Mouse (Mus musculus): ENCODE measurements around the gene Slc47a2.

The Slc47a2 gene

GRCm38 (mm10) chr11:61354346-61354745, 11.7 kb upstream of the Slc47a2 start:
- Histone ChIP-seq H3K36me3 (ENCODE audit: insufficient read depth, low read length) (peaks cover 35% of the 10 kb centered on the region), H3K9me3 (ENCODE audit: low read length) (no peaks in the 10 kb centered on the region), H3K4me3 (replicated peaks; ENCODE audit: low read length) (no peak overlapping the region), H3K27me3 (ENCODE audit: insufficient read depth, low read length) (no peaks in the 10 kb centered on the region; the same call in 1 of the 2 replicates), H3K4me1 (replicated peaks; ENCODE audit: low read depth, low read length) (peaks cover 19% of the 10 kb centered on the region)
- TF ChIP-seq POU5F1 (IDR thresholded peaks at IDR 0.05; ENCODE audit: borderline replicate concordance, low read length) (no peak), NANOG (IDR thresholded peaks at IDR 0.05; ENCODE audit: borderline replicate concordance, low read length) (no peak), CTCF (conservative IDR thresholded peaks at IDR 0.05; ENCODE audit: low read length) (no peak)

DNA sequence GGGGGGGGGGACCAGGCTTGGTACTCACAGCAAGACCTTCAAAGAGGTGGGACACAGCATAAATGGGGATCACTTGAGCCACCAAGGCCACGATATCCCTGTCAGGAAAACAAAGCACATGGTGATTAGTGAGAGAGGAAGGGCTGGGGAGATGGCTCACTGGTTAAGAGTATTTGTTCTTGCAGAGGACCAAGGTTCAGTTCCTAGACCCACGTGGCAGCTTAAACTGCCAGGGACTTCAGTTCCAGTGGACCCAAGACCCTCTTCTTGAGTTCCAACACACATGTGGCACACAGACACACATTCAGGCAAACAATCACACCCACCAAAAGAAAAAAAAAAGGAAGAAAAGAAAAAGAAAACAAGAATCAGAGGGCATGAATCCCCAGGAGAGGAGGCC, 10.4 kb upstream of the Slc47a2 start:
- Histone ChIP-seq H3K36me3 (ENCODE audit: insufficient read depth, low read length) (peaks cover 29% of the 10 kb centered on the region), H3K4me3 (replicated peaks; ENCODE audit: low read length) (no peak overlapping the region)

GRCm38 (mm10) chr11:61352138-61352651, 9.5 kb upstream of the Slc47a2 start:
- H3K4me3 ChIP-seq (replicated peaks; ENCODE audit: low read length) = no peak overlapping the region
- peaks cover 27% of the 10 kb centered on the region for H3K36me3 ChIP-seq (ENCODE audit: insufficient read depth, low read length)
- H3K27me3 ChIP-seq (ENCODE audit: insufficient read depth, low read length) = peaks cover 4% of the 10 kb centered on the region
- H3K4me1 ChIP-seq (replicated peaks; ENCODE audit: low read depth, low read length) = peaks cover 19% of the 10 kb centered on the region
- H3K9me3 ChIP-seq (ENCODE audit: low read length) = no peaks in the 10 kb centered on the region
- TF ChIP-seq NANOG (IDR thresholded peaks at IDR 0.05; ENCODE audit: borderline replicate concordance, low read length) (no peak), POU5F1 (IDR thresholded peaks at IDR 0.05; ENCODE audit: borderline replicate concordance, low read length) (no peak), CTCF (conservative IDR thresholded peaks at IDR 0.05; ENCODE audit: low read length) (no peak; the same call in 1 of the 2 replicates)

More for the DNA sequence above, 10.4 kb upstream of the Slc47a2 start:
- Histone ChIP-seq H3K4me1 (replicated peaks; ENCODE audit: low read depth, low read length) (peaks cover 19% of the 10 kb centered on the region), H3K9me3 (ENCODE audit: low read length) (no peaks in the 10 kb centered on the region), H3K27me3 (ENCODE audit: insufficient read depth, low read length) (peaks cover 4% of the 10 kb centered on the region)
- TF ChIP-seq POU5F1 (IDR thresholded peaks at IDR 0.05; ENCODE audit: borderline replicate concordance, low read length) = no peak
- TF ChIP-seq CTCF (conservative IDR thresholded peaks at IDR 0.05; ENCODE audit: low read length) = no peak
- TF ChIP-seq NANOG (IDR thresholded peaks at IDR 0.05; ENCODE audit: borderline replicate concordance, low read length) = no peak

GRCm38 (mm10) chr11:61349337-61349736, 6.7 kb upstream of the Slc47a2 start:
- no peak overlapping the region for H3K4me3 ChIP-seq (replicated peaks; ENCODE audit: low read length)
- H3K4me1 ChIP-seq (replicated peaks; ENCODE audit: low read depth, low read length) = peaks cover 8% of the 10 kb centered on the region
- TF ChIP-seq POU5F1 (IDR thresholded peaks at IDR 0.05; ENCODE audit: borderline replicate concordance, low read length) (no peak), CTCF (conservative IDR thresholded peaks at IDR 0.05; ENCODE audit: low read length) (peak; percentile 76), NANOG (IDR thresholded peaks at IDR 0.05; ENCODE audit: borderline replicate concordance, low read length) (no peak)
- H3K9me3 ChIP-seq (ENCODE audit: low read length) = no peaks in the 10 kb centered on the region
- H3K36me3 ChIP-seq (ENCODE audit: insufficient read depth, low read length) = peaks cover 24% of the 10 kb centered on the region
- H3K27me3 ChIP-seq (ENCODE audit: insufficient read depth, low read length) = peaks cover 5% of the 10 kb centered on the region

GRCm38 (mm10) chr11:61346133-61346532, 3.5 kb upstream of the Slc47a2 start:
- TF ChIP-seq NANOG (IDR thresholded peaks at IDR 0.05; ENCODE audit: borderline replicate concordance, low read length) (no peak), CTCF (conservative IDR thresholded peaks at IDR 0.05; ENCODE audit: low read length) (no peak), POU5F1 (IDR thresholded peaks at IDR 0.05; ENCODE audit: borderline replicate concordance, low read length) (no peak)
- peaks cover 34% of the 10 kb centered on the region for H3K27me3 ChIP-seq (ENCODE audit: insufficient read depth, low read length)
- H3K9me3 ChIP-seq (ENCODE audit: low read length) = no peaks in the 10 kb centered on the region
- H3K4me3 ChIP-seq (replicated peaks; ENCODE audit: low read length) = no peak overlapping the region
- peaks cover 9% of the 10 kb centered on the region for H3K4me1 ChIP-seq (replicated peaks; ENCODE audit: low read depth, low read length)
- H3K36me3 ChIP-seq (ENCODE audit: insufficient read depth, low read length) = peaks cover 15% of the 10 kb centered on the region; the same call in 1 of the 2 replicates

GRCm38 (mm10) chr11:61341971-61342370, 689 bp downstream of the Slc47a2 start:
- TF ChIP-seq NANOG (IDR thresholded peaks at IDR 0.05; ENCODE audit: borderline replicate concordance, low read length) = no peak
- H3K4me3 ChIP-seq (replicated peaks; ENCODE audit: low read length) = peak overlapping the region; percentile 74
- H3K36me3 ChIP-seq (ENCODE audit: insufficient read depth, low read length) = peaks cover 5% of the 10 kb centered on the region; the same call in 1 of the 2 replicates
- peaks cover 52% of the 10 kb centered on the region for H3K27me3 ChIP-seq (ENCODE audit: insufficient read depth, low read length)
- H3K9me3 ChIP-seq (ENCODE audit: low read length) = no peaks in the 10 kb centered on the region
- H3K4me1 ChIP-seq (replicated peaks; ENCODE audit: low read depth, low read length) = peaks cover 19% of the 10 kb centered on the region

GRCm38 (mm10) chr11:61341233-61341632, 1.4 kb downstream of the Slc47a2 start:
- H3K9me3 ChIP-seq (ENCODE audit: low read length) = no peaks in the 10 kb centered on the region
- peaks cover 26% of the 10 kb centered on the region for H3K4me1 ChIP-seq (replicated peaks; ENCODE audit: low read depth, low read length)
- no peak overlapping the region for H3K4me3 ChIP-seq (replicated peaks; ENCODE audit: low read length)
- H3K27me3 ChIP-seq (ENCODE audit: insufficient read depth, low read length) = peaks cover 52% of the 10 kb centered on the region
- H3K36me3 ChIP-seq (ENCODE audit: insufficient read depth, low read length) = peaks cover 5% of the 10 kb centered on the region; the same call in 1 of the 2 replicates
- TF ChIP-seq CTCF (conservative IDR thresholded peaks at IDR 0.05; ENCODE audit: low read length) (no peak), POU5F1 (IDR thresholded peaks at IDR 0.05; ENCODE audit: borderline replicate concordance, low read length) (no peak), NANOG (IDR thresholded peaks at IDR 0.05; ENCODE audit: borderline replicate concordance, low read length) (no peak)

DNA sequence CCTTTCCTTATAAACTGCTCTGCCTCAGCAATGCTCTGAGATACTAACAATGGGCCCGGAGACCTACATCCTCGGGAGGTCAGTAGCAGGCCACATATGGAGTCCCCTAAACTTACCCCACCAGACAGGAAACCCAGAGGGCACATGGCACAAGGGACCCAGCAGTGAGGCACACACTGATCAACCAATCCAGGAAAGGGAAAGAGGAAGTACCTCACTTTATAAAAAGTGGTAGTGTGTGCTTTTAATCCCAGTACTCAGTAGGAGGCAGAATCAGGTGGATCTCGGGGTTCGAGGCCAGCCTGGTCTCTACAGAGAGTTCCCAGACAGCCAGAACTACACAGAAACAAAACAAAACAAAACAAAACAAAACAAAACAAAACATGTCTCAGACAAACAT, 2.3 kb downstream of the Slc47a2 start:
- Histone ChIP-seq H3K4me1 (replicated peaks; ENCODE audit: low read depth, low read length) (peaks cover 28% of the 10 kb centered on the region), H3K36me3 (ENCODE audit: insufficient read depth, low read length) (peaks cover 5% of the 10 kb centered on the region; the same call in 1 of the 2 replicates), H3K9me3 (ENCODE audit: low read length) (no peaks in the 10 kb centered on the region), H3K4me3 (replicated peaks; ENCODE audit: low read length) (no peak overlapping the region), H3K27me3 (ENCODE audit: insufficient read depth, low read length) (peaks cover 52% of the 10 kb centered on the region)
- TF ChIP-seq POU5F1 (IDR thresholded peaks at IDR 0.05; ENCODE audit: borderline replicate concordance, low read length) = no peak
- TF ChIP-seq CTCF (conservative IDR thresholded peaks at IDR 0.05; ENCODE audit: low read length) = no peak
- TF ChIP-seq NANOG (IDR thresholded peaks at IDR 0.05; ENCODE audit: borderline replicate concordance, low read length) = no peak

- H3K4me3 ChIP-seq (replicated peaks; ENCODE audit: low read length) = no peak overlapping the region
- H3K4me1 ChIP-seq (replicated peaks; ENCODE audit: low read depth, low read length) = peaks cover 26% of the 10 kb centered on the region
- H3K36me3 ChIP-seq (ENCODE audit: insufficient read depth, low read length) = no peaks in the 10 kb centered on the region
- TF ChIP-seq NANOG (IDR thresholded peaks at IDR 0.05; ENCODE audit: borderline replicate concordance, low read length) (no peak), POU5F1 (IDR thresholded peaks at IDR 0.05; ENCODE audit: borderline replicate concordance, low read length) (no peak), CTCF (conservative IDR thresholded peaks at IDR 0.05; ENCODE audit: low read length) (no peak)
- no peaks in the 10 kb centered on the region for H3K9me3 ChIP-seq (ENCODE audit: low read length)
- H3K27me3 ChIP-seq (ENCODE audit: insufficient read depth, low read length) = peaks cover 35% of the 10 kb centered on the region
Observed at GRCm38 (mm10) chr11:61337586-61337985, 5.1 kb downstream of the Slc47a2 start.
